Mouse (Mus musculus): ENCODE data around the gene Obsl1. TPM values are rescaled to one million over a fixed set of nuclear protein-coding genes. Genes with fewer than 3 reads are reported as not detected.

Obsl1 gene
- total and polyA plus RNA-seq, 3 experiments = 0.08 to 1.2 TPM; not detected in 1

DNA sequence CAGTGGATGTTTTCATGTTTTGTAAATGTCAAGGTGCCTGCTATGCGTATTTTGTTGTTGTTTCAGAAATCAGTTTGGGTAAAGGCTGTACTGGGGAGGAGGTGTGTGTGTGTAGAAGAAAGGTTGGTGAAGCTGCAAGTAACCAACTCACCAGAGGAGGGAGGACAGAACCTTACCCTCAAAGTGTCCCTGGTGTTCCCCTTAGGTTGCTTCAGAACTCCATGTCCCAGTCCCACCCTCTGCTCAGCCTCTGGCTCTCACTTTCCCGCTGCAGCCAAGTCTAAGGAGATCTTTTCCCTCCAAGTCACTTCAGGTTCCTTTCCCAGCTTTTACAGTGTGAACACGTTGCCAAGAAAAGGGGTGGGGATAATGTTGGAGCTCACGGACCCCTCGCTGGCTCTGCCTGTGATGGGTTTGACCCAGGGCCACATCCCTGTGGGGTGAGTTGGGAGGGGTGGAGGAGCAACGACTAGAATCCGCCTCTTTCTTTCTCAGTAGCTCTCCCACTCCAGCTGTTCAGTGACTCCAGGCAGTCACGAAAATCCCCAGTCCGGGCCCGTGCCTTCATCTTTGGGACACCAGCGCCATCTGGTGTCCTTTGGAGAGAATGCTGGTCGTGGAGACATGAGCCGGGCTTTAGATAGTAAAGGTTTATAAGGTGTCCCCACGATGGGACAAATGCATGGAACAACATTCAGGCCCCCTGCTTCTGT is 38.9 kb downstream of the Obsl1 start:
- Histone ChIP-seq H3K36me3 (ENCODE audit: control insufficient read depth in 1 of 2, insufficient read depth in 2 of 2, low read length in 2 of 2) (peaks cover 0 to 19% of the 10 kb centered on the region in 2 experiments; a peak in 2 of 4 replicates), H3K79me2 (ENCODE audit: control insufficient read depth, insufficient read depth, low read length, poor library complexity) (no peaks in the 10 kb centered on the region), H3K9ac (ENCODE audit: control insufficient read depth, low read depth, low read length, poor library complexity, severe bottlenecking) (no peak overlapping the region), H3K4me1 (ENCODE audit: control insufficient read depth in 1 of 2, insufficient read depth in 2 of 2, low read length in 2 of 2) (peaks cover 13 to 30% of the 10 kb centered on the region in 2 experiments), H3K9me3 (replicated peaks; ENCODE audit: insufficient read depth, low read length) (no peaks in the 10 kb centered on the region), H3K27me3 (ENCODE audit: control insufficient read depth in 1 of 2, insufficient read depth in 2 of 2, low read length in 2 of 2) (no peaks in the 10 kb centered on the region), H3K4me3 (ENCODE audit: control insufficient read depth in 1 of 2, insufficient read depth in 1 of 2, low read depth in 2 of 2, low read length in 2 of 2) (no peak overlapping the region), H3K27ac (ENCODE audit: control insufficient read depth, low read depth, low read length) (no peak overlapping the region)
- TF ChIP-seq SIN3A (IDR thresholded peaks at IDR 0.05; ENCODE audit: low read length) (peak; percentile 48; the same call in 1 of the 2 replicates), RAD21 (IDR thresholded peaks at IDR 0.05; ENCODE audit: low read depth, low read length) (peak; percentile 97), CTCF (IDR thresholded peaks at IDR 0.05 in 2 of 3, conservative IDR thresholded peaks at IDR 0.05 in 1 of 3; ENCODE audit: control insufficient read depth in 1 of 3, insufficient read depth in 1 of 3, low read depth in 2 of 3, low read length in 3 of 3, poor library complexity in 1 of 3, severe bottlenecking in 1 of 3) (peak; percentile 60 to 96 (median 95)), EP300 (IDR thresholded peaks at IDR 0.05; ENCODE audit: low read depth in 1 of 2, low read length in 2 of 2) (no peak), MAZ (IDR thresholded peaks at IDR 0.05; ENCODE audit: low read depth, low read length) (0 out of 2 replicates have a peak, but pooled peaks have one; percentile 55), ZNF384 (IDR thresholded peaks at IDR 0.05; ENCODE audit: low read depth, low read length) (0 out of 2 replicates have a peak, but pooled peaks have one; percentile 11), SMC3 (IDR thresholded peaks at IDR 0.05; ENCODE audit: low read depth, low read length) (peak; percentile 99), GATA1 (IDR thresholded peaks at IDR 0.05; ENCODE audit: low read depth, low read length) (no peak), ZC3H11A (IDR thresholded peaks at IDR 0.05; ENCODE audit: low read depth, low read length) (peak; percentile 98)
- peak; percentile 80 for DNase-seq (ENCODE audit: low read depth, low spot score)

DNA sequence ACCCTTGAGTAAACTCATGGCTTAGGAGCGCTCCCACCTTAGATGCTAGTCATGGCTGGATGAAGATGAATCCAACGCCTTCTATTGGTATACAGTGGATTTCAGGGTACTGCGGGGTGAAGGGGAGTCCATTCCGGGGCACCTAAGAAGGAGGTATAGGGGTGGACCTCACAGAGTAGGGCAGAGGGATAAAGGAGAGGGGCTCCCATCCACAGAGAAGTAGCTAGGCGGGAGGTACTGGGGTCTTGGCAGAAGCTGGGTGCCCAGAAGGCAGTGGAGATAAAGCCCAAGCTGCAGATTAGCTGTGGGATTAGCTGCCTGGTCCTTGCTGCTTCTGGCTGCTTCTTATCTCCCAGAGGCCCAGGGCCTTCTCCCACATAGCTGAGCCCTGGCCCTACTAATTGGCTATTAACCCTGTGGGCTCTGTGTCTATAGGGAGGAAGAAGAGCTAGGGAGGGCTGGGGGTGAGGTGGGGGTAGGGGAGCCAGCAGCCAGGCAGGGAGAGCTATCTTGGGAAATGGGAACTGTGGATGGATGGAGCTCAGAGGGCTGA is 42.5 kb downstream of the Obsl1 start:
- Histone ChIP-seq H3K27ac (ENCODE audit: control insufficient read depth, low read depth, low read length) (peak overlapping the region; percentile 42), H3K27me3 (ENCODE audit: control insufficient read depth in 1 of 2, insufficient read depth in 2 of 2, low read length in 2 of 2) (no peaks in the 10 kb centered on the region), H3K79me2 (ENCODE audit: control insufficient read depth, insufficient read depth, low read length, poor library complexity) (no peaks in the 10 kb centered on the region), H3K4me1 (ENCODE audit: control insufficient read depth in 1 of 2, insufficient read depth in 2 of 2, low read length in 2 of 2) (peaks cover 13 to 30% of the 10 kb centered on the region in 2 experiments), H3K4me3 (ENCODE audit: control insufficient read depth in 1 of 2, insufficient read depth in 1 of 2, low read depth in 2 of 2, low read length in 2 of 2) (no peak overlapping the region), H3K36me3 (ENCODE audit: control insufficient read depth in 1 of 2, insufficient read depth in 2 of 2, low read length in 2 of 2) (peaks cover 0 to 19% of the 10 kb centered on the region in 2 experiments; a peak in 2 of 4 replicates), H3K9ac (ENCODE audit: control insufficient read depth, low read depth, low read length, poor library complexity, severe bottlenecking) (no peak overlapping the region), H3K9me3 (replicated peaks; ENCODE audit: insufficient read depth, low read length) (no peaks in the 10 kb centered on the region)
- DNase-seq (ENCODE audit: low read depth, low spot score) = peak; percentile 63
- TF ChIP-seq SIN3A (IDR thresholded peaks at IDR 0.05; ENCODE audit: low read length) (no peak), MAFK (IDR thresholded peaks at IDR 0.05; ENCODE audit: borderline replicate concordance, low read depth, low read length) (no peak), MYC (IDR thresholded peaks at IDR 0.05; ENCODE audit: low read depth, low read length) (no peak), ZKSCAN1 (IDR thresholded peaks at IDR 0.05; ENCODE audit: low read depth, low read length) (no peak), ELF1 (IDR thresholded peaks at IDR 0.05; ENCODE audit: low read depth, low read length) (no peak), TBP (IDR thresholded peaks at IDR 0.05; ENCODE audit: low read depth, low read length) (no peak), BHLHE40 (IDR thresholded peaks at IDR 0.05; ENCODE audit: borderline replicate concordance, low read depth, low read length) (no peak), CHD2 (IDR thresholded peaks at IDR 0.05; ENCODE audit: low read length) (no peak), EP300 (IDR thresholded peaks at IDR 0.05; ENCODE audit: low read depth in 1 of 2, low read length in 2 of 2) (peak; percentile 88 to 90), NRF1 (IDR thresholded peaks at IDR 0.05; ENCODE audit: insufficient read depth, low read depth, low read length, poor library complexity, severe bottlenecking) (no peak), TAL1 (IDR thresholded peaks at IDR 0.05; ENCODE audit: low read length) (peak; percentile 82), MEF2A (IDR thresholded peaks at IDR 0.05; ENCODE audit: extremely low read depth, insufficient replicate concordance, low read depth, low read length, poor library complexity, severe bottlenecking) (no peak), NELFE (IDR thresholded peaks at IDR 0.05; ENCODE audit: low read depth, low read length) (no peak), MAZ (IDR thresholded peaks at IDR 0.05; ENCODE audit: low read depth, low read length) (peak; percentile 53; the same call in 1 of the 2 replicates), POLR2AphosphoS5 (IDR thresholded peaks at IDR 0.05; ENCODE audit: borderline replicate concordance, low read depth, low read length) (no peak), E2F4 (IDR thresholded peaks at IDR 0.05; ENCODE audit: borderline replicate concordance, low read depth, low read length) (no peak), MYB (IDR thresholded peaks at IDR 0.05; ENCODE audit: low read depth, low read length) (no peak), POLR2A (IDR thresholded peaks at IDR 0.05; ENCODE audit: control insufficient read depth in 1 of 2, insufficient read depth in 1 of 2, low read depth in 1 of 2, low read length in 2 of 2, poor library complexity in 1 of 2) (no peak), POLR2AphosphoS2 (IDR thresholded peaks at IDR 0.05; ENCODE audit: low read length) (no peak), HCFC1 (IDR thresholded peaks at IDR 0.05; ENCODE audit: low read depth, low read length) (0 out of 2 replicates have a peak, but pooled peaks have one; percentile 16), RCOR1 (IDR thresholded peaks at IDR 0.05; ENCODE audit: low read depth, low read length) (peak; percentile 71; the same call in 1 of the 2 replicates), MXI1 (IDR thresholded peaks at IDR 0.05; ENCODE audit: low read depth, low read length) (no peak), KAT2A (conservative IDR thresholded peaks at IDR 0.05; ENCODE audit: low read depth, low read length) (no peak), CTCF (IDR thresholded peaks at IDR 0.05 in 2 of 3, conservative IDR thresholded peaks at IDR 0.05 in 1 of 3; ENCODE audit: control insufficient read depth in 1 of 3, insufficient read depth in 1 of 3, low read depth in 2 of 3, low read length in 3 of 3, poor library complexity in 1 of 3, severe bottlenecking in 1 of 3) (no peak)

Data from MEL (cell line).